Mouse (Mus musculus) lung, adult 2 months (tissue): Measurements from ENCODE around the gene Map2k2. TPM values are rescaled to one million over a fixed set of nuclear protein-coding genes. Genes with fewer than 3 reads are reported as not detected.
"Not testable (repeated sequence)": the region's sequence is repeated elsewhere in the genome, so short reads cannot be mapped to it uniquely, and the experiment has no call there.

ENCODE experiments used
- DNase-seq: peaks from one replicate; pipeline ENCODE4 v3.0.0; 2022
- H3K4me1 ChIP-seq: fragments of 200-500 bp; 2 replicates; pipeline ENCODE4 v1.6.1; 2011; ENCODE audit warnings: low read length; ENCODE audit not compliant: control insufficient read depth, insufficient read depth
- H3K4me3 ChIP-seq: fragments of 200-500 bp; replicated peaks from 2 replicates; pipeline ENCODE3; 2011; ENCODE audit warnings: low read depth, mild to moderate bottlenecking, control low read depth, low read length; ENCODE audit errors: extremely low read depth
- CTCF ChIP-seq: fragments of 200-500 bp; IDR thresholded peaks from 2 replicates; pipeline ENCODE4 v1.5.1; 2011; ENCODE audit warnings: mild to moderate bottlenecking, low read length, control low read depth; ENCODE audit not compliant: insufficient read depth
- POLR2A ChIP-seq: fragments of 200-500 bp; IDR thresholded peaks from 2 replicates; pipeline ENCODE4 v1.6.1; 2011; ENCODE audit warnings: low read depth, mild to moderate bottlenecking, control low read depth, low read length, borderline replicate concordance; ENCODE audit errors: extremely low read depth
- WGBS: fragments of 180-500 bp; shearing (Covaris S2); methylation state at CpG from one replicate; pipeline ENCODE4 v1.1.7; 2018; 5-methylcytosine and 5-hydroxymethylcytosine counted together
- polyA plus RNA-seq: library from polyadenylated mRNA; depleted of rRNA; stranded (reverse); fragments of >200 nt; gene quantifications from 2 replicates; pipeline ENCODE4 v1.2.3, GENCODE M21; 2012

Map2k2 gene
- polyA plus RNA-seq, 1 experiment = 147 TPM

GRCm38 (mm10) chr10:81161602-81162317 lies 56.0 kb downstream of the Map2k2 start:
- Histone ChIP-seq H3K4me1 (peaks cover 11% of the 10 kb centered on the region), H3K4me3 (no peak overlapping the region)
- no peak for TF ChIP-seq CTCF
- TF ChIP-seq POLR2A = no peak
- no peak for DNase-seq
- WGBS = 72% methylated on average over 8 of the region's 8 CpGs

GRCm38 (mm10) chr10:81162318-81162652 lies 56.6 kb downstream of the Map2k2 start:
- peaks cover 14% of the 10 kb centered on the region for H3K4me1 ChIP-seq
- no peak overlapping the region for H3K4me3 ChIP-seq
- 66% methylated on average over 2 of the region's 2 CpGs for WGBS
- no peak for DNase-seq
- TF ChIP-seq CTCF (no peak), POLR2A (no peak)

DNA sequence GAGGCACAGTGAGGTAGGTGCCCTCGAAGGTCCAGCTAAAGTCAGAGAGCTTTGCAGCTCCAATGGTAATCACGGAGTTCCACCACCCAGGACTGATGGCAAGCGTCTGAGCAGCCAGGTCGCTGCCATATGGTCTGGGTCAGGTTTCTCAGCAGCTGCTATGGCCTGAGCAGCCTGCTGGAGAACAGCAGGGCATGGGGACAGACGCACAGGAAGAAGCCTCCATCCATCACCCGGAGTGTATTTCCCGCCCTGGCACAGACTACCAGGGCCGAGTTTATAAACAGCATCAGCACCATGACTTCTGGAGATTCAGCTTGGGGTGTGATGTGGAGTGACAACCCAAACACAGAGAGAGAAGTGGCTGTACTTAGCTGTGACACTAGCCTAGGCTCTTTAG lies 59.4 kb downstream of the Map2k2 start:
- H3K4me3 ChIP-seq = no peak overlapping the region
- peaks cover 14% of the 10 kb centered on the region for H3K4me1 ChIP-seq
- no peak for TF ChIP-seq CTCF
- no peak for TF ChIP-seq POLR2A
- 54% methylated on average over 8 of the region's 8 CpGs for WGBS
- DNase-seq = no peak

DNA sequence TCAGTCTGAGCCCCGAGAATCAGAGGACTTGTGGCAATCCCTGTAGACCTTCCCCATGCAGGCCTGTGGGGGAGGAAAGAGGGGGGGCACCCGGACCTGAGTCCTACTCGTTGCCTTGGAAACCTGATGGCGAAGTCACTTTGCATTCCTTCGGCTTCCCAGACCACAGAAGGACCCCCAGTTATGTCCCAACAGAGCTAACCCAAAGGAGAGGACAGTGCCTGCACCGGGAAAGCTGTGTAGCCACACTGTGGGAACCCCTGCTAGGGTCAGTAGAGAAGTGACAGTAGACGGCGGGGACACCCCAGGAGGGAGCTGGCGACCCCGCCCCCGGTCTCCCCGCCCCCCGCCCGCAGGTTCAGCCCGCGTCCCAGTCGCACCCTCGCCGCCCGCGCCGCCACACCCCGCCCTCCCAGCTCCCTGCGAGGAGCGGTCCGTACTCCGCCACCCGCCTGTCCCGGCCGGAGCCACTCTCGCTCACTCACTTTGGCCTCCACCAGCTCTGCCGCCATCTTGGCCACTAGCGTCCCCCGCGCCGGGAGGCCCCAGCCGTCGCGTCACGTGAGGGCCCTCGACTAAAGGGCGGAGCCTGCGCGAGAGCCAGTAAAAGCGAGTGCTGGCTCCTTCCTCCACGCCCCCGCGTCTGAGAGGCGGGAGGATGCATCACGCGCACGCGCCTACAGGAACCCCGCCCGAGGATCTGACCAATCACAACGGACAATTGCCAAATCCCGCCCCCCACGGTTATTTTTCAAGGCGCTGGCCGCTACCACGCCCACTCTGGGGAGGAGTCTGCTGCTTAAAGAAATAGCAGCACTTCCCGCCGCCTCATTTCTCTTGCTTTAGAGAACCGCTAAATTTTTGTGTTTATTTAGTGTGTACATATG lies 61.7 kb downstream of the Map2k2 start, which contains the start of gene Pias4:
TSS of gene Pias4 (minus strand) at position 724 of the 887 bp plus-strand sequence.
- Histone ChIP-seq H3K4me1 (peaks cover 11% of the 10 kb centered on the region), H3K4me3 (peak within 1 kb of the TSS; percentile 88)
- no peak for TF ChIP-seq CTCF
- peak; percentile 94 for TF ChIP-seq POLR2A
- under 1% methylated on average over 51 of the region's 64 CpGs for WGBS
- peak; percentile 100 for DNase-seq

GRCm38 (mm10) chr10:81168087-81168431 lies 62.3 kb downstream of the Map2k2 start:
- H3K4me1 ChIP-seq = peaks cover 14% of the 10 kb centered on the region
- peak overlapping the region; percentile 53 for H3K4me3 ChIP-seq
- no peak for DNase-seq
- TF ChIP-seq POLR2A (no peak), CTCF (no peak)
- WGBS = 11% methylated on average over 5 of the region's 5 CpGs

GRCm38 (mm10) chr10:81168521-81169244 lies 63.0 kb downstream of the Map2k2 start:
- peak; percentile 83 for DNase-seq
- peaks cover 14% of the 10 kb centered on the region for H3K4me1 ChIP-seq
- peak overlapping the region; percentile 88 for H3K4me3 ChIP-seq
- under 1% methylated on average over 29 of the region's 29 CpGs for WGBS
- TF ChIP-seq CTCF (no peak), POLR2A (peak; percentile 35; the same call in 1 of the 2 replicates)

- DNase-seq, H3K4me3 ChIP-seq: not testable (repeated sequence)
- WGBS = 8% methylated on average over 14 of the region's 14 CpGs
- peaks cover 15% of the 10 kb centered on the region for H3K4me1 ChIP-seq
Observed at GRCm38 (mm10) chr10:81169411-81169900, 63.7 kb downstream of the Map2k2 start.

GRCm38 (mm10) chr10:81173132-81173531 lies 67.4 kb downstream of the Map2k2 start:
- 13% methylated on average over 21 of the region's 21 CpGs for WGBS
- TF ChIP-seq POLR2A (peak; percentile 77; the same call in 1 of the 2 replicates), CTCF (peak; percentile 84)
- H3K4me3 ChIP-seq = peak overlapping the region; percentile 42
- peaks cover 19% of the 10 kb centered on the region for H3K4me1 ChIP-seq
- peak; percentile 78 for DNase-seq
